8 mouse cellular contexts compared by ENCODE assay signal in the genomic region with DNA sequence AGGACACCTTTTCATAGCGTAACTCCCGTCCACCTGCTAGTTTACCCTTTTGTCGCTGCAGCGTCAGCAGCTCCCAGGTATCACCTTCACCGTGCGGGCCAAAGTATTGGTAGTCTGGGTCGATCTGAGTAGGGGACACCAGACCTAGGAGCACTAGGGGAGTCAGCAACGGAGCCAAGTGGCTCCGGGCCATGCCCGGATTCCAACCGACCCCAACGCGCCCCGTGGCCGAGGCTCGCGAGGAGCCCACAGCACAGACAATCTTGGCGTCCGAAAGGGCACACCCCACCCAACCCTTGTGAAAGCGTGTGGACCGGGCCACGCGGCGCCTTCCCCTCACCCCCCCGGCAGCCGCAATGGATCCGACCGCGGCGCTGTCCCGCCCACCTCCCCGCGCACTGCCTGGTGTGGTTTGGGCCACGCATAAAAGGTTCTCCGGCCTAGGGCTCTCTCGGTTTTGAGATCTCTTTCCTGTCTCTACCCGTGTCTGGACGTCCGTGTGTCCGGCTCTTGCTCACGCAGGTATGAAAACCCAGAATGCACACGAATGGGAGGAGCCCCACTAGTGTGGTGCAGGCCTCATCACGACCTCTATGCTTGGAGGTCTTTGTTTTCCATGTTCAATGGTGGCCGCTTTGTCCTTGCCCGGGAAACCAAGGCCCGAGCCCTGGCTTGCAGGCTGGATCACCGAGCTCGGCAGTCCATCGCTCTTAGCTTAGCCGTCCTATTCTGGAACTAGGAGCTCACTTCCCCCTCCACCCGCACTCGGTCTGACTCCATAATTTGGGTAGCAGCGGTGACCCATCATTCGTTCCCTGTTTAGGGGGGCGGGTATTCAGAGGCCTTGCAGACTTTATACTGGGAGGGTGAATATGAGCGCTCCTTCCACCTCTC. TPM values are rescaled to one million over a fixed set of nuclear protein-coding genes. Genes with fewer than 3 reads are reported as not detected.
DNase-seq lines count a peak whose midpoint lies in the region; ATAC-seq and TF ChIP-seq lines count a peak whose summit lies in the region.

A gene (minus strand): TSS at position 193 of the 894 bp plus-strand sequence.
A gene (plus strand): TSS at position 347 of the 894 bp plus-strand sequence.
A gene (minus strand): TSS at position 527 of the 894 bp plus-strand sequence.

- under 1% methylated on average over 56 of the region's 56 CpGs for WGBS in heart, embryonic 14.5 days
- WGBS in kidney, postnatal 0 days, result under 1% methylated on average over 56 of the region's 56 CpGs
- WGBS in liver, embryonic 13.5 days (ENCODE audit: insufficient replicate concordance), result under 1% methylated on average over 56 of the region's 56 CpGs
- WGBS in thymus, adult 2 months, result under 1% methylated on average over 56 of the region's 56 CpGs

- peak within 1 kb of the TSS; percentile 82 to 90 for H3K27ac ChIP-seq in heart, embryonic 14.5 days (replicated peaks in 1 of 2; ENCODE audit: control insufficient read depth in 1 of 2, insufficient read depth in 1 of 2, low read depth in 2 of 2, low read length in 2 of 2)
- peak within 1 kb of the TSS; percentile 92 for H3K27ac ChIP-seq in kidney, postnatal 0 days
- peak within 1 kb of the TSS; percentile 99 for H3K27ac ChIP-seq in liver, embryonic 13.5 days
- no peak within 1 kb of the TSS for H3K27ac ChIP-seq in thymus, adult 2 months (ENCODE audit: control insufficient read depth, insufficient read depth, low read length)

- no peak for TF ChIP-seq CTCF in E14TG2a.4 (conservative IDR thresholded peaks at IDR 0.05; ENCODE audit: low read length)
- 0 out of 2 replicates have a peak, but pooled peaks have one; percentile 7 for TF ChIP-seq CTCF in kidney, postnatal 0 days (IDR thresholded peaks at IDR 0.05; ENCODE audit: low read depth)
- no peak for TF ChIP-seq CTCF in thymus, adult 2 months (IDR thresholded peaks at IDR 0.05; ENCODE audit: borderline replicate concordance, control insufficient read depth, extremely low read depth, insufficient read depth, low read length, poor library complexity)

- peak within 1 kb of the TSS; percentile 83 for H3K9ac ChIP-seq in heart, embryonic 14.5 days (ENCODE audit: low read length)
- peak within 1 kb of the TSS; percentile 85 for H3K9ac ChIP-seq in kidney, postnatal 0 days (ENCODE audit: low read depth, low read length)
- peak within 1 kb of the TSS; percentile 96 for H3K9ac ChIP-seq in liver, embryonic 13.5 days

- ATAC-seq in erythroid progenitor cell, adult 5-6 weeks (replicated peaks; ENCODE audit: low FRiP score, poor library complexity, severe bottlenecking), result peak; percentile 51
- ATAC-seq in heart, embryonic 14.5 days (ENCODE audit: insufficient number of reproducible peaks, insufficient read depth, low FRiP score, low read depth), result peak; percentile 62
- ATAC-seq in kidney, postnatal 0 days (replicated peaks; ENCODE audit: low FRiP score, low read depth), result peak; percentile 68
- peak; percentile 59 for ATAC-seq in liver, embryonic 13.5 days (ENCODE audit: low read depth)

- H3K4me1 ChIP-seq in E14TG2a.4 (replicated peaks; ENCODE audit: low read depth, low read length), result peaks cover 64% of the 10 kb centered on the region
- peaks cover 19 to 36% of the 10 kb centered on the region in 2 experiments for H3K4me1 ChIP-seq in heart, embryonic 14.5 days (ENCODE audit: control insufficient read depth in 2 of 2, insufficient read depth in 2 of 2, low read length in 2 of 2)
- peaks cover 32% of the 10 kb centered on the region for H3K4me1 ChIP-seq in kidney, postnatal 0 days (replicated peaks; ENCODE audit: insufficient read depth, low read length)
- H3K4me1 ChIP-seq in liver, embryonic 13.5 days (replicated peaks), result peaks cover 82% of the 10 kb centered on the region
- H3K4me1 ChIP-seq in thymus, adult 2 months (replicated peaks; ENCODE audit: control insufficient read depth, insufficient read depth, low read length), result peaks cover 30% of the 10 kb centered on the region

- H3K4me2 ChIP-seq in heart, embryonic 14.5 days (ENCODE audit: low read length), result peak within 1 kb of the TSS; percentile 82
- H3K4me2 ChIP-seq in kidney, postnatal 0 days (ENCODE audit: low read length), result peak within 1 kb of the TSS; percentile 81
- peak within 1 kb of the TSS; percentile 99 for H3K4me2 ChIP-seq in liver, embryonic 13.5 days

- no peaks in the 10 kb centered on the region for H3K27me3 ChIP-seq in E14TG2a.4 (ENCODE audit: insufficient read depth, low read length)
- no peaks in the 10 kb centered on the region for H3K27me3 ChIP-seq in heart, embryonic 14.5 days (ENCODE audit: control insufficient read depth, insufficient read depth, low read length)
- no peaks in the 10 kb centered on the region for H3K27me3 ChIP-seq in kidney, postnatal 0 days (ENCODE audit: insufficient read depth, low read length)
- H3K27me3 ChIP-seq in liver, embryonic 13.5 days, result no peaks in the 10 kb centered on the region
- H3K27me3 ChIP-seq in thymus, adult 2 months (ENCODE audit: control insufficient read depth, insufficient read depth, low read length), result no peaks in the 10 kb centered on the region

- peak; percentile 72; the same call in 1 of the 2 replicates for TF ChIP-seq POLR2A in thymus, adult 2 months (IDR thresholded peaks at IDR 0.05; ENCODE audit: control insufficient read depth, extremely low read depth, insufficient read depth, low read length, poor library complexity)

- H3K4me3 ChIP-seq in E14TG2a.4 (replicated peaks; ENCODE audit: low read length), result peak within 1 kb of the TSS; percentile 86
- peak within 1 kb of the TSS; percentile 57 to 70 for H3K4me3 ChIP-seq in heart, embryonic 14.5 days (ENCODE audit: control insufficient read depth in 1 of 2, insufficient read depth in 1 of 2, low read depth in 1 of 2, low read length in 2 of 2)
- H3K4me3 ChIP-seq in kidney, postnatal 0 days (replicated peaks; ENCODE audit: low read depth, low read length), result peak within 1 kb of the TSS; percentile 66
- H3K4me3 ChIP-seq in liver, embryonic 13.5 days (replicated peaks), result peak within 1 kb of the TSS; percentile 76
- H3K4me3 ChIP-seq in thymus, adult 2 months (ENCODE audit: control insufficient read depth, insufficient read depth, low read length), result peak within 1 kb of the TSS; percentile 74

- peaks cover 46% of the 10 kb centered on the region for H3K36me3 ChIP-seq in E14TG2a.4 (ENCODE audit: insufficient read depth, low read length)
- peaks cover 40% of the 10 kb centered on the region for H3K36me3 ChIP-seq in heart, embryonic 14.5 days (ENCODE audit: control insufficient read depth, insufficient read depth, low read length)
- peaks cover 21% of the 10 kb centered on the region for H3K36me3 ChIP-seq in kidney, postnatal 0 days (ENCODE audit: insufficient read depth, low read length)
- peaks cover 45% of the 10 kb centered on the region for H3K36me3 ChIP-seq in liver, embryonic 13.5 days
- H3K36me3 ChIP-seq in thymus, adult 2 months (ENCODE audit: control insufficient read depth, insufficient read depth, low read length), result no peaks in the 10 kb centered on the region

- DNase-seq in brain, adult 2 months (ENCODE audit: low read depth, low spot score), result peak; percentile 92
- peak; percentile 85 for DNase-seq in kidney, postnatal 0 days (ENCODE audit: low spot score)
- peak; percentile 73 for DNase-seq in liver, embryonic 13.5 days
- DNase-seq in naive thymus-derived CD4-positive, alpha-beta T cell, adult 2 months (ENCODE audit: low read depth), result peak; percentile 78
- DNase-seq in thymus, adult 2 months, result peak; percentile 63

- no peaks in the 10 kb centered on the region for H3K9me3 ChIP-seq in E14TG2a.4 (ENCODE audit: low read length)
- no peaks in the 10 kb centered on the region for H3K9me3 ChIP-seq in heart, embryonic 14.5 days (ENCODE audit: control insufficient read depth, low read length)
- no peaks in the 10 kb centered on the region for H3K9me3 ChIP-seq in kidney, postnatal 0 days (replicated peaks; ENCODE audit: low read length)
- H3K9me3 ChIP-seq in liver, embryonic 13.5 days (replicated peaks), result no peaks in the 10 kb centered on the region

RNA-seq across cellular contexts. Expression of the first gene that starts in this region (rescaled TPM):
- total RNA-seq in erythroid progenitor cell, adult 5-6 weeks (2015; ENCODE audit: low replicate concordance), result not detected in 2 replicates
- total RNA-seq in erythroid progenitor cell, adult 5-6 weeks (2017; ENCODE audit: low replicate concordance), result not detected in 2 replicates
- polyA plus RNA-seq in heart, embryonic 14.5 days (2014; fragmentation: Nextera tagmentation; extraction: Ambion mirVana), result not detected in 2 replicates
- polyA plus RNA-seq in kidney, postnatal 0 days (2015; fragmentation: Nextera tagmentation; extraction: Ambion mirVana), result not detected in 2 replicates
- polyA plus RNA-seq in liver, embryonic 13.5 days (2015; fragmentation: Nextera tagmentation; extraction: Ambion mirVana), result not detected in 2 replicates
- polyA plus RNA-seq in thymus, adult 2 months (2012; rRNA removed), result 4.3 TPM in 1 of 2 replicates, not detected in the other

RNA-seq across cellular contexts. Expression of the second gene that starts in this region (rescaled TPM):
- 2,168 and 2,598 TPM in 2 replicates for total RNA-seq in erythroid progenitor cell, adult 5-6 weeks (2015; ENCODE audit: low replicate concordance)
- 2,812 and 2,913 TPM in 2 replicates for total RNA-seq in erythroid progenitor cell, adult 5-6 weeks (2017; ENCODE audit: low replicate concordance)
- 792 and 804 TPM in 2 replicates for polyA plus RNA-seq in heart, embryonic 14.5 days (2014; fragmentation: Nextera tagmentation; extraction: Ambion mirVana)
- polyA plus RNA-seq in kidney, postnatal 0 days (2015; fragmentation: Nextera tagmentation; extraction: Ambion mirVana), result 729 and 747 TPM in 2 replicates
- polyA plus RNA-seq in liver, embryonic 13.5 days (2015; fragmentation: Nextera tagmentation; extraction: Ambion mirVana), result 1,982 and 2,114 TPM in 2 replicates
- 162 and 183 TPM in 2 replicates for polyA plus RNA-seq in thymus, adult 2 months (2012; rRNA removed)

RNA-seq across cellular contexts. Expression of the third gene that starts in this region (rescaled TPM):
- 82.6 and 141 TPM in 2 replicates for total RNA-seq in erythroid progenitor cell, adult 5-6 weeks (2015; ENCODE audit: low replicate concordance)
- 63.3 and 93.8 TPM in 2 replicates for total RNA-seq in erythroid progenitor cell, adult 5-6 weeks (2017; ENCODE audit: low replicate concordance)
- polyA plus RNA-seq in heart, embryonic 14.5 days (2014; fragmentation: Nextera tagmentation; extraction: Ambion mirVana), result 71.8 and 80.8 TPM in 2 replicates
- polyA plus RNA-seq in kidney, postnatal 0 days (2015; fragmentation: Nextera tagmentation; extraction: Ambion mirVana), result 101 and 103 TPM in 2 replicates
- polyA plus RNA-seq in liver, embryonic 13.5 days (2015; fragmentation: Nextera tagmentation; extraction: Ambion mirVana), result 130 TPM in 2 replicates
- 69.4 and 76.1 TPM in 2 replicates for polyA plus RNA-seq in thymus, adult 2 months (2012; rRNA removed)
